Mouse (Mus musculus) embryonic facial prominence, embryonic 10.5 days (tissue): ENCODE measurements at regions not wholly inside any gene's neighbourhood (a gene's known extent, or its start where the extent isn't known, plus 50 kb on each side); places are given as distances from the start of the nearest gene placed in this dataset.

Source experiments
- DNase-seq: peaks from one replicate; pipeline ENCODE4 v3.0.0-alpha.2; 2017; ENCODE audit warnings: low spot score
- H3K27ac ChIP-seq: fragments of 300-500 bp; sonication (generic); replicated peaks from 2 replicates; pipeline ENCODE4 v1.5.1; 2016; ENCODE audit warnings: mild to moderate bottlenecking
- H3K27me3 ChIP-seq: fragments of 300-500 bp; sonication (generic); replicated peaks from 2 replicates; pipeline ENCODE4 v1.6.1; 2016; ENCODE audit warnings: low read depth, mild to moderate bottlenecking; ENCODE audit not compliant: poor library complexity, severe bottlenecking
- H3K36me3 ChIP-seq: fragments of 300-500 bp; sonication (generic); replicated peaks from 2 replicates; pipeline ENCODE4 v1.6.1; 2016; ENCODE audit warnings: mild to moderate bottlenecking, moderate library complexity
- H3K4me1 ChIP-seq: fragments of 300-500 bp; sonication (generic); 2 replicates; pipeline ENCODE4 v1.6.1; 2016
- H3K4me3 ChIP-seq: fragments of 300-500 bp; sonication (generic); 2 replicates; pipeline ENCODE4 v1.5.1; 2016; ENCODE audit warnings: mild to moderate bottlenecking, moderate library complexity
- H3K9me3 ChIP-seq: fragments of 300-500 bp; sonication (generic); 2 replicates; pipeline ENCODE4 v1.6.1; 2016; ENCODE audit warnings: mild to moderate bottlenecking
- WGBS: fragments of 180-500 bp; shearing (Covaris S2); methylation state at CpG from one replicate; pipeline ENCODE4 v1.1.7; 2016; 5-methylcytosine and 5-hydroxymethylcytosine counted together

DNA sequence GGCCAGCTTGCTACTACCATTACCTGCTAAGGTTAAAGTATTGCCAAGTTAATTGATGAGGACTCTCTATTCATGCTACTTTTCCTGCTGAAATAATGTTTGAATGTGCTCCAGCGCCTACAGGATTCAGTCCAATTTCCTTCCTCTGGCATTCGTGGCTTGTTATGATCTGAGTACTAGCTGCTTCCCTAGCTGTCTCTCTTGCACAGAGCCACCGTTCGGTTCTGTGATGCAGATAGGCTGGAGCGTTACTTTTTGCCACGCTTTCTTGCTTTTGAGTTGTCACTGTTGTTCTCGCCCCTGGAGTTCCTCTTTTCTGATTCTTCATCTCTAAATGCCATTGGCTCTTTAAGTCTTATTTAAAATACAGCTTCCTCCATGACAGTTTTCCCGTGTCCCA lies 279.3 kb downstream of the Olfm4 start:
- peaks cover 15% of the 10 kb centered on the region for H3K4me1 ChIP-seq
- DNase-seq = no peak
- H3K27me3 ChIP-seq = no peaks in the 10 kb centered on the region
- WGBS = 71% methylated on average over 8 of the region's 8 CpGs
- no peaks in the 10 kb centered on the region for H3K36me3 ChIP-seq
- no peak overlapping the region for H3K4me3 ChIP-seq
- H3K27ac ChIP-seq = no peak overlapping the region
- H3K9me3 ChIP-seq = no peaks in the 10 kb centered on the region

DNA sequence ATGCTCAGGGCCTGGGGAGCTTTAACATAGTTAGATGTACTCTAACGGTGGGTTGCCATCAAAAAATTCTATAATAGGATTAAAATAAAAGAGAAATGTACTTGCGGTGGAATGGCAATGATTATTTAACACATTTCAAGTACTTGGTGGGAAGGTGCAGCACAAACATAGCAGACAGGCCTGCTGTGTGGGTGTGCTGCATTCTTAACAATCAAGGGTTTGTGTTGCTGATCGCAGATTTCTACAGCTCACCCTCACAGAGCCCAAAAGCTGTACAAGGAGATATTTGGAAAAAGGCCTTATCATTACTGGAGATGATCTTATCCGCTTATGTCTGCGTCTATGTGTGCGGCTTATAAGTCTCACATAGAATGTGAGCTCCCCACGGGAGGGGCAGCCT lies 281.2 kb downstream of the Olfm4 start:
- H3K27me3 ChIP-seq = no peaks in the 10 kb centered on the region
- 90% methylated on average over 7 of the region's 7 CpGs for WGBS
- no peak overlapping the region for H3K27ac ChIP-seq
- H3K36me3 ChIP-seq = no peaks in the 10 kb centered on the region
- DNase-seq = no peak
- H3K4me3 ChIP-seq = no peak overlapping the region
- H3K4me1 ChIP-seq = peaks cover 25% of the 10 kb centered on the region
- no peaks in the 10 kb centered on the region for H3K9me3 ChIP-seq

DNA sequence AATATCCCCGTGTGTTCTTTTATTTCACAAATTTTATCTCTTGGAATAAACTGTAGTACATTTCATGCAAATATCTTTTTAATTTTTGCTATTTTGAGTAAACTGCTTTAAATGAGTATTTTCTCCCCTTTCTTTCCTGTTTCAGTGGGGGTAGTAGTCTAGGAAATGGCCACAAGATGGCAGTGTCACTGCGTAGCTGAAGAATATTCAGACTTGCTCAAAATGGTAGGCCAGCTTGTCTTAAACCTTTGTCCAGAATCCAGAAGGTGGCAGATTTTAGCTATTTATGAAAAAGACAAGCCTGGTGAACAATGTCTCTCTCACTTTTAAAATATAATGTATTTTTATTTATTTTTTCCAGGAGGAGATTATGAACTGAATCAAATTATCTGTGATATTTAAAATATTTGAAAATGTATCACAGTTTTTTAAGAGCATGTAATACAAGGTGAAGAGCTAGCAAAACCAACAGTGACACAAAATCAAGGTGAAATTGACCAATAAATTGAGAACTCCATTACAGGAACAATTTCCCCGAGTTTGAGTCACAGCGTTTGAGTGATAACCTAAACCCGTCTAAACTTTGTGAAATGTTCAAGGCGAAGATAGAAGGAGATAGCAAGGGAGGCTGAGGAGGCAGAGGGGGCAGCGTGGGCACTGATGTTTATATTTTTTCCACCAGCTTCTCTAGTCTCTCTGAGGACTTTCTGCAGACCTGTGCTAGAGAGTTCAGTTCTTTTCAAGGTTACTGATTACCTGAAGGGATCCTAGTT lies 285.5 kb downstream of the Olfm4 start:
- no peaks in the 10 kb centered on the region for H3K36me3 ChIP-seq
- no peak overlapping the region for H3K27ac ChIP-seq
- H3K9me3 ChIP-seq = no peaks in the 10 kb centered on the region
- DNase-seq = peak; percentile 69
- H3K27me3 ChIP-seq = no peaks in the 10 kb centered on the region; the same call in 1 of the 2 replicates
- peaks cover 19% of the 10 kb centered on the region for H3K4me1 ChIP-seq
- no peak overlapping the region for H3K4me3 ChIP-seq
- 50% methylated on average over 7 of the region's 7 CpGs for WGBS

DNA sequence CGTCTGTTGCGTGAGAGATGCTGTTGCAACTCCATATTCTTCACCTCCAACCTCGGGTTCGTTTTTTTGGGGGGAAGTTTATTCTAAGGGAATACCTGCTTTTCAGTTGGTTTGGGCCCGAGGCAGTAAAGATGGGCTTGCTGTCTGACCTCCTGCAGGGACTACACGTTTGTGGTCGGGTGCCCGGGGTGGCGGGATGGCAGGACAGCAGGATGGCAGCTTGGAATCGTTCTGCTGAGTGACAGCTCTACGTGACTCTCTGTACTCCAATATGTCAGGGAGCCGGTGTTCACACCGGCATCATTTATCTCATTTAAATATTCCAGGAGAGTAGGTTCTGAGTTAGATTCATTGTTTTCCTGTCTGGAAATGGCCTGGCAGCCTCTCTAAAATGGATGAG lies 286.2 kb downstream of the Olfm4 start:
- no peak overlapping the region for H3K27ac ChIP-seq
- no peak for DNase-seq
- no peaks in the 10 kb centered on the region; the same call in 1 of the 2 replicates for H3K27me3 ChIP-seq
- no peaks in the 10 kb centered on the region for H3K36me3 ChIP-seq
- WGBS = 55% methylated on average over 13 of the region's 13 CpGs
- no peaks in the 10 kb centered on the region for H3K9me3 ChIP-seq
- peaks cover 19% of the 10 kb centered on the region for H3K4me1 ChIP-seq
- H3K4me3 ChIP-seq = no peak overlapping the region

DNA sequence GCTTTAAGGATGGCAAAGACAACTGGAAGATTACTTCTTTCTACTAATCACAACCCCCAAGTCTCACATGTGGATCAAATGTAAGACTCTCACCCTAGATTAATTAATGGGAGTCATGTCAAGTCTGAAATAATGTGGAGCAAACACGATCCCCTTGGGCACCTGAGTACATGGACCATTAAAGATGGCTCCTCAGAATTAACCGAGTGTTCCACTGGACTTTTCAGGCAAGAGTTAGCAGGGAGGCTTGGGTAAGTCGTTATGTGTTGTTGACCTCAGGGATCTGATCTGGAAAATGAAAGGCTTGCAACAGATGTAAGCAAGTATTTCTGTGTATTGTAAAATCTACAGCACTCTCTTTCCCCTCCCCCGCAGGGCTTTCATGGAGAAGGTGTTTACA lies 296.3 kb downstream of the Olfm4 start:
- no peaks in the 10 kb centered on the region for H3K27me3 ChIP-seq
- no peak overlapping the region for H3K27ac ChIP-seq
- H3K4me3 ChIP-seq = no peak overlapping the region
- H3K9me3 ChIP-seq = no peaks in the 10 kb centered on the region
- H3K36me3 ChIP-seq = no peaks in the 10 kb centered on the region
- no peak for DNase-seq
- H3K4me1 ChIP-seq = no peaks in the 10 kb centered on the region
- 78% methylated on average over 4 of the region's 4 CpGs for WGBS

DNA sequence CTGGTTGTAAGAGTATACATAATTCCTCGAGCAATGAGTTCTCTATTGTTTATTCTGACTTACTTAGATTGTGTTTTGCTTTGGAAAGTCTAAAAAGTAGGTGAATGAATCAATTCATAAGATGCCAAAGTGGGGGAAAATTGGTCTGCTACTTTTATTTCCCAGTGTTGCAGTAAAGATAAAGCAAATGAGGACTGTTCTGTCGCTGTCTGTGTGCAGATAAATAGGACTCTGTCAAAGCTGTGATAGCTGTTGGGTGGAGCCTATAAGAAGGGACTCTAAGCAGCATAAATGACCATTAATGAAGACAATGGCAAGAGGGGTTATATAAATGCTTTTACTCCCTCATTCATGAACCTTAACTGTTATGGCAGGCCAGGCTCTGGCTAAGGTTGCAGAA lies 299.8 kb downstream of the Olfm4 start:
- DNase-seq = no peak
- Histone ChIP-seq H3K9me3 (no peaks in the 10 kb centered on the region), H3K4me3 (no peak overlapping the region), H3K4me1 (no peaks in the 10 kb centered on the region), H3K27me3 (no peaks in the 10 kb centered on the region), H3K27ac (no peak overlapping the region), H3K36me3 (no peaks in the 10 kb centered on the region)
- WGBS = 76% methylated on average over 2 of the region's 2 CpGs

DNA sequence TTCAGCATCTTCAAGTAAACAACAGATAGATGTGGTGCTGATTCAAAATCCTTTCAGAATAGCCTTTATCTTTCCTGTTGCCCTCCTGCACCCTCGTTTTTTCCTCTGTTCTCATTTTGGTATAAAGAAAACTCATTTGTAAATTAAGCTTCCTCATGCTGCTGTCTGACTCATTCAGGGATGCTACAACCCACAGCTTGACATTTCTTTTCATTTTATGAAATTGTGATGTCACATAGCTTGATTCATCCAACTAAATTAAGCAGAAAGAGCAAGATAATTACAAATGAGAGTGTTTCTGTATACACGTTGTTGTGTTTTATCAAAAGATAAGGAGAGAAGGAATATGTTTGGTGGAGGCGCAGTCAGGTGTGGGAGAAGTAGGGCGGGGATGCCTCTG lies 307.5 kb downstream of the Olfm4 start:
- WGBS = 83% methylated on average over 4 of the region's 4 CpGs
- no peak overlapping the region for H3K4me3 ChIP-seq
- no peak for DNase-seq
- no peak overlapping the region for H3K27ac ChIP-seq
- no peaks in the 10 kb centered on the region for H3K9me3 ChIP-seq
- no peaks in the 10 kb centered on the region for H3K36me3 ChIP-seq
- H3K4me1 ChIP-seq = no peaks in the 10 kb centered on the region
- no peaks in the 10 kb centered on the region for H3K27me3 ChIP-seq

DNA sequence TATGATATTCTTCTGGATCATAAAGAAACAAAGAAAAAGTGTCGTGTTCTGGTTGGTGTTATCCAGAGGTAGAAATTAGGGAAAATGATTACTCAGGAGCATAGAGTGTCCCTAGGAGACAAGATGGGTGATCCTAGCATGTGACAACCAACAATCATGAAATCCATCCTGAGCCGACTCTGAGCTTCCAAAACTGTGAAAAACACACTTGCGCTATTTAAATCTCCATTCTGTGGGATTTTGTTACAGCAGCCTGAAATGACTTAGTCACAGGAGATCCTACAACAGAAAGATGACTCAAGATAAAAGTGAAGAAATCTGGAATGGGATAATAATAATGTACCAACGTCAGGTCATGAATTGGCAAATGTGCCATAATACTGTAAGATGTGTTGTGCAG lies 309.5 kb downstream of the Olfm4 start:
- Histone ChIP-seq H3K36me3 (no peaks in the 10 kb centered on the region), H3K4me1 (no peaks in the 10 kb centered on the region), H3K27me3 (no peaks in the 10 kb centered on the region), H3K27ac (no peak overlapping the region), H3K9me3 (no peaks in the 10 kb centered on the region), H3K4me3 (no peak overlapping the region)
- DNase-seq = no peak
- 91% methylated on average over 4 of the region's 4 CpGs for WGBS

DNA sequence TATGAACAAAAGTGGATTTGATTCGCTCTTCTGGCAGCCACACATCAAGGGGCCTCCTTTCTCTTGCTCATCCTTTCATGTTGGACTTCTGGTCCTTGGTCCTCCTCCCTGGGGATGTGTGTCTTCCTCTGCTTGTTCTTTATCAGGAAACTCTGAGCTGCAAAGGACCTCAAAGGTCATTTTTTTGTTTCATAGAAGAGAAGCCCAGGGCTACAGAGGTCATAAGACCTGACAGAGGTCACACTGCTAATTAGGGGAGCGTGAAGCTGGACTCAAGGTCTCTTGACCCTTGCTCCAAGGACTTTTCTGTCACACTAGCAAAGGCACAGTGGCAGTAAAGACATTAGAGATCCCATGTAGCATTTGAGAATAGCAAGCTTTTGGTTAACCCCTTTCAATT lies 345.8 kb downstream of the Olfm4 start:
- Histone ChIP-seq H3K27ac (no peak overlapping the region), H3K36me3 (no peaks in the 10 kb centered on the region), H3K4me1 (peaks cover 25% of the 10 kb centered on the region), H3K9me3 (no peaks in the 10 kb centered on the region), H3K4me3 (no peak overlapping the region), H3K27me3 (peaks cover 17% of the 10 kb centered on the region; the same call in 1 of the 2 replicates)
- no peak for DNase-seq
- 9% methylated on average over 2 of the region's 2 CpGs for WGBS

DNA sequence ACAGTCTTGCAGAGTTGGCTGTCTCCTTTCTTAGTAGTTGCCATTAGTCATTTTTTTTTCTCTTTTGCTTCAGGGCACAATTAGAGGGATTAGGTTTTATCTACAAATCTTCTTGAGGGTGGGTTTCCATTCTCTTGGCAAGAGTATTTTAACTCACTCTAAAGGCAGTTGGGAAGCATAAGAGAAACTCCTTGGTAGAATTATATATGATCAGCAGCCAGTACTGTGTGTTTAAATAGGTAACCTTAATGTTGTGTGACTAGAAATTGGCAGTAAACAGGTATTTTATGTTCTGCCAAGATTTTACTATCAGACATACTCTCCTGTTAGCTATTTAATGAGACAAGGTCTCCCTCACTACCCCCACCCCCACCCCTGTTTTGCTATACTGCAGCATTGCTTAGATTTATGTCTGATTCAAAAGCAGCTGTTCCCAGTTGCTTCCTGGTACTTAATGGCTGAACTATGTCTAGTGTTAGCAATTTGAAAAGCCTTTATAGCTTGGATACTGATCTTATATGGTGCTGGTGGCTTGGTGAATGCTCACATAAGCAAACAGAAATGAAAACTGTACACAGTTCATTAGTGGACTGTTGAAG lies 378.2 kb downstream of the Olfm4 start:
- no peaks in the 10 kb centered on the region for H3K36me3 ChIP-seq
- no peak for DNase-seq
- H3K4me3 ChIP-seq = no peak overlapping the region
- H3K4me1 ChIP-seq = no peaks in the 10 kb centered on the region
- no peaks in the 10 kb centered on the region for H3K9me3 ChIP-seq
- no peaks in the 10 kb centered on the region for H3K27me3 ChIP-seq
- H3K27ac ChIP-seq = no peak overlapping the region

DNA sequence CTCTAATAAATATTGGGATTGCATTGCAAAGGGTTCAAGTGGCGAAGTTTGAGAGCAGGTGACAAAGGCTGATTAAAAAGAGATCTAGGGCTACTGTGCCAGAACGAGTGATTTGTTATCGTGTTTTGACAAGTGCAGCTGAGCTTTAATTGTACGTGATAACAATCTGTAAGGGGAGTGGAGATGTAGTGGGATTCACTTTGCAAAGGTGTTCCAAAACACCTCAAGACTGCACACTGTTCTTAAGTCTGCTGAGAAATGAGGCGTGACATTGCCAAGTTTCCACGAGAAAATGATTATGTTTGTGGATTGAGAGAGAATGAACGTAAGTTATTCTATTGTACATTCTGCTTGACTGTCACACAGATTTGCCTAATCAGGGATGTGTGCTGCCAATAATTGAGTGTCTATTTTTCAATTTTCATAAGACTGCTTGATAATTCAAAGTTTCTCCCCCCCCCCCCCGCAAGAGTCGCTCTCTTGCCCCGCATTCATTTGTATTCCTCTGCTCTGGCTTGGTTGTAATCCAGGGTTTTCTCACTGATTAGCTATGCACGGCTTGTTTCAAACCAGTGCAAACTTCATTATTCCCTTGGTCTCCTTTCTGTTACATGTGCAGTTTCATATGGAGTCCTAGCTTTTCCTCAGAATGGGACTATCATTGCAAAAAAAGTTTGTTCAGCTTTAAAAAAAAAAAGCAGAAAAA lies 385.7 kb downstream of the Olfm4 start:
- Histone ChIP-seq H3K36me3 (no peaks in the 10 kb centered on the region), H3K4me1 (no peaks in the 10 kb centered on the region), H3K4me3 (no peak overlapping the region), H3K27me3 (no peaks in the 10 kb centered on the region), H3K27ac (no peak overlapping the region), H3K9me3 (no peaks in the 10 kb centered on the region)
- DNase-seq = no peak
- 75% methylated on average over 11 of the region's 11 CpGs for WGBS

DNA sequence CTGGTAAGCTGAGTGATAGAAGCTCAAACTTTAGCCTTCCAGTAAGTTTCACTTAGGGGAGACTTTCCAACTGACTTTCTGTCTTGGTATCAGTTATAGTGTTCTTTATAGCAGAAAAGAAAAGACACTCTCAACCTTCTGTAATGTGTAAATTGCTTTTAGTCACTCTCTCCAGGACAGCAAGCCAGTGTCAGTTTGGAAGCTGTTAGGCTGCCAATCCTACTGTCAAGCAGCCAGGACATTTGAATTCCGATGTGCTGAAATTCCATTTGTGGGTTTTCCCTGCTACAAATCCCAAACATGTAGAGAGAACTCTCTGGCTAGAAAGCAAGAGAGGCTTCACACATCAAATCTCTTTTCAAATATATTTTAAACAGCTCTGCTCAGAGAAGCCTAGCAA lies 390.4 kb downstream of the Olfm4 start:
- H3K27ac ChIP-seq = no peak overlapping the region
- WGBS = 89% methylated on average over 1 of the region's 1 CpGs
- H3K4me1 ChIP-seq = no peaks in the 10 kb centered on the region
- H3K27me3 ChIP-seq = no peaks in the 10 kb centered on the region
- DNase-seq = no peak
- no peaks in the 10 kb centered on the region for H3K9me3 ChIP-seq
- H3K4me3 ChIP-seq = no peak overlapping the region
- H3K36me3 ChIP-seq = no peaks in the 10 kb centered on the region

DNA sequence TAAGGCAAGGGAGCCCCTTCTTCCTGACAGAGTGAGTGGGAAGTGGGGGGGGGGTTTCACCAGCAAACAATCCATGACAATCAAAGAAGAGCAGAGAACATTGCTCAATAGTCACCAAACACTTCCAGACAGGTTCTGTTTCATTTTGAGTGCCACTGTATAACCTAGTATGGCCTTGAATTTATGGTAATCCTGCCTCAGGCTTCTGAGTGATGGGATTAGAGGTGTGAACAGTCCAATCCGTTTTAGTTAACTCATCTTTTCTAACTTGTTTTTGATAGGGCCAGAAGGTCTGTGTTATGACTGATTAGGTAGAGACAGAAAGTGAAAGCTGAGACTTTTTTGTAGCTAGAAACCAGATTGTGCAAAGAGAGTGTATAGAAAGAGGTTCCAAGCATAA lies 393.2 kb downstream of the Olfm4 start:
- Histone ChIP-seq H3K36me3 (no peaks in the 10 kb centered on the region), H3K9me3 (no peaks in the 10 kb centered on the region), H3K4me1 (no peaks in the 10 kb centered on the region), H3K27ac (no peak overlapping the region), H3K27me3 (no peaks in the 10 kb centered on the region), H3K4me3 (no peak overlapping the region)
- DNase-seq = no peak
- WGBS = 63% methylated on average over 1 of the region's 1 CpGs
